Mouse (Mus musculus) B cell, adult 67 days (primary cell): ENCODE data around the gene Glipr1. TPM values are rescaled to one million over a fixed set of nuclear protein-coding genes. Genes with fewer than 3 reads are reported as not detected.

ENCODE experiments used
- total RNA-seq, 2 experiments: library from RNA; stranded (reverse); gene quantifications; 4 replicates each; pipeline ENCODE4 v1.2.4; 2023

The Glipr1 gene
- total RNA-seq: 10 to 100 TPM; 33.7 to 38.4 TPM

GRCm38 (mm10) chr10:112002544-112003215 lies at the start of gene Glipr1:
Gene Glipr1 (minus strand): TSS chr10:112002631.

GRCm38 (mm10) chr10:111972542-111973361 lies 29.7 kb downstream of the Glipr1 start, which contains the start of gene Krr1:
Gene Krr1 (plus strand): TSS chr10:111972664.

Other genes starting within 250 kb of the Glipr1 start
- 10 to 100 TPM; 52.4 to 55.3 TPM for gene Krr1, start 30.0 kb downstream of the Glipr1 start, total RNA-seq
- not detected for gene Glipr1l1, start 57.6 kb upstream of the Glipr1 start, total RNA-seq
- not detected for gene Glipr1l2, start 80.7 kb upstream of the Glipr1 start, total RNA-seq
- not detected for gene Glipr1l3, start 157.7 kb upstream of the Glipr1 start, total RNA-seq
- gene Caps2, start 161.0 kb upstream of the Glipr1 start, total RNA-seq: not detected